ENCODE assay signal across 20 mouse cellular contexts in the genomic region with DNA sequence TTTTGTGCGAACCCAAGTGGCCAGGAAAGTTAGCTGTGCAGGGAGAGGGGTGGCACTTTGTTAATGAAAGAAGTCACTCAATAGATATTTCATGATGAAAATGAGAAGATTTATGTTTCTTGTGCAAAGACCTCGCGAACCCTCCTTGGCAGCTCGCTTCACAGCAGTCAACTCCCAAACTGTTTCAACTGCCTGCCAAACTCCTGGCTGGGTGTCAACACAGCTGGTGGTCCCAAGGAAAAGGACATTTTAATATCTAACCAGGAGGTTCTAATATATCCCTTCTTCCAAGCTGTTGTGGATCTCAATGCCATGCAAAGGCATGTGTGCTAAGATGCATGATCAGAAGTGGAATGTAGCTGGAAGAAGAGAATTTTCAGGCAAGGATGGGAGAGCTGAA. TPM values are rescaled to one million over a fixed set of nuclear protein-coding genes. Genes with fewer than 3 reads are reported as not detected.
DNase-seq lines count a peak whose midpoint lies in the region; ATAC-seq and TF ChIP-seq lines count a peak whose summit lies in the region.
"Had no signal": no experiment of that assay in that cellular context is flagged by ENCODE, and none has a peak within 500 bp of the region (broad histone marks: within the 10 kb centered on the region; RNA-seq: fewer than 3 reads in every experiment).

No protein-coding gene starts in this region.

- H3K9me3 ChIP-seq in limb, embryonic 12.5 days = no peaks in the 10 kb centered on the region
- no peaks in the 10 kb centered on the region for H3K9me3 ChIP-seq in limb, embryonic 10.5 days (replicated peaks)
- H3K9me3 ChIP-seq in limb, embryonic 14.5 days (ENCODE audit: control insufficient read depth, low read length) = no peaks in the 10 kb centered on the region
- H3K9me3 ChIP-seq: heart, embryonic 13.5 days; kidney, embryonic 15.5 days; neural tube, embryonic 13.5 days had no signal

- H3K36me3 ChIP-seq in limb, embryonic 12.5 days = peaks cover 17% of the 10 kb centered on the region
- H3K36me3 ChIP-seq in limb, embryonic 10.5 days = peaks cover 60% of the 10 kb centered on the region
- peaks cover 12% of the 10 kb centered on the region for H3K36me3 ChIP-seq in limb, embryonic 14.5 days (ENCODE audit: control insufficient read depth, insufficient read depth, low read length)
- H3K36me3 ChIP-seq: G1E; heart, embryonic 13.5 days; neural tube, embryonic 13.5 days had no signal

- no peaks in the 10 kb centered on the region for H3K27me3 ChIP-seq in limb, embryonic 12.5 days
- no peaks in the 10 kb centered on the region for H3K27me3 ChIP-seq in limb, embryonic 10.5 days (ENCODE audit: low read depth, poor library complexity, severe bottlenecking)
- no peaks in the 10 kb centered on the region for H3K27me3 ChIP-seq in limb, embryonic 14.5 days (ENCODE audit: control insufficient read depth, insufficient read depth, low read length)
- H3K27me3 ChIP-seq: heart, embryonic 13.5 days; kidney, embryonic 15.5 days; neural tube, embryonic 13.5 days had no signal

- no peak for ATAC-seq in limb, embryonic 12.5 days (ENCODE audit: insufficient number of reproducible peaks, insufficient read depth, low FRiP score, low TSS enrichment, low read depth)
- ATAC-seq in limb, embryonic 14.5 days (ENCODE audit: low FRiP score, low read depth) = no peak
- ATAC-seq: CD4-positive, CD25-positive, alpha-beta regulatory T cell, adult 4 months; forebrain, postnatal 0 days had no signal

- 84% methylated on average over 4 of the region's 4 CpGs for WGBS in limb, embryonic 12.5 days
- 88% methylated on average over 4 of the region's 4 CpGs for WGBS in limb, embryonic 10.5 days
- 62% methylated on average over 4 of the region's 4 CpGs for WGBS in limb, embryonic 14.5 days

- H3K4me1 ChIP-seq in limb, embryonic 12.5 days (replicated peaks) = peaks cover 21% of the 10 kb centered on the region
- peaks cover 8% of the 10 kb centered on the region; the same call in 1 of the 2 replicates for H3K4me1 ChIP-seq in limb, embryonic 10.5 days
- peaks cover 14% of the 10 kb centered on the region; the same call in 1 of the 2 replicates for H3K4me1 ChIP-seq in limb, embryonic 14.5 days (ENCODE audit: control insufficient read depth, insufficient read depth, low read length)
- H3K4me1 ChIP-seq: heart, embryonic 13.5 days had no signal

- TF ChIP-seq POLR2A in limb, embryonic 14.5 days (IDR thresholded peaks at IDR 0.05; ENCODE audit: borderline replicate concordance, extremely low read depth, insufficient read depth, insufficient read length) = no peak

- H3K4me2 ChIP-seq in limb, embryonic 12.5 days = no peak overlapping the region
- no peak overlapping the region for H3K4me2 ChIP-seq in limb, embryonic 14.5 days (replicated peaks; ENCODE audit: low read depth, low read length, severe bottlenecking)
- H3K4me2 ChIP-seq: heart, embryonic 13.5 days; kidney, embryonic 15.5 days; liver, embryonic 11.5 days; midbrain, embryonic 11.5 days; neural tube, embryonic 13.5 days had no signal

- H3K4me3 ChIP-seq in limb, embryonic 12.5 days (replicated peaks) = no peak overlapping the region
- no peak overlapping the region for H3K4me3 ChIP-seq in limb, embryonic 10.5 days
- no peak overlapping the region for H3K4me3 ChIP-seq in limb, embryonic 14.5 days (replicated peaks; ENCODE audit: low read length)
- H3K4me3 ChIP-seq: heart, embryonic 13.5 days; kidney, embryonic 15.5 days; neural tube, embryonic 13.5 days had no signal

- no peak overlapping the region for H3K9ac ChIP-seq in limb, embryonic 12.5 days (replicated peaks)
- no peak overlapping the region for H3K9ac ChIP-seq in limb, embryonic 14.5 days (ENCODE audit: low read depth, low read length, severe bottlenecking)
- H3K9ac ChIP-seq: forebrain, postnatal 0 days; heart, embryonic 13.5 days; kidney, embryonic 15.5 days; neural tube, embryonic 13.5 days had no signal

- 0 out of 2 replicates have a peak overlapping the region, but pooled peaks have one; percentile 4 for H3K27ac ChIP-seq in limb, embryonic 12.5 days
- H3K27ac ChIP-seq in limb, embryonic 10.5 days = no peak overlapping the region
- H3K27ac ChIP-seq in limb, embryonic 14.5 days (replicated peaks; ENCODE audit: low read depth, low read length) = no peak overlapping the region
- H3K27ac ChIP-seq: heart, embryonic 13.5 days; kidney, embryonic 15.5 days; macrophage; neural tube, embryonic 13.5 days; stomach, postnatal 0 days had no signal

- intact Hi-C loops in heart, postnatal 14 days (cut with DNase I) = no loop called here

- peak; percentile 7 for DNase-seq in cerebellum, adult 8-10 months
- no peak for DNase-seq in cerebellum, adult 11-12 months
- peak; percentile 19 to 26 for DNase-seq in heart, postnatal 14 days
- DNase-seq in heart, adult 18-20 months = no peak
- DNase-seq in limb, embryonic 10.5 days (ENCODE audit: low spot score) = no peak
- peak; percentile 8 for DNase-seq in limb, embryonic 14.5 days (ENCODE audit: low spot score)
- DNase-seq in testis, postnatal 14 days (ENCODE audit: low spot score) = no peak
- DNase-seq: adrenal gland, adult 2 months; forebrain, postnatal 0 days; thymus, postnatal 25 days had no signal

RNA-seq across cellular contexts. Expression of a gene that starts 7.5 kb away (rescaled TPM):
- 10 to 100 TPM; 15.8 to 17.5 TPM for total RNA-seq in heart, postnatal 14 days (2021)
- total RNA-seq in heart, adult 18-20 months (2021) = 1 to 10 TPM; 8.7 to 9.3 TPM
- polyA plus RNA-seq in limb, embryonic 12.5 days (2016; fragmentation: Nextera tagmentation; extraction: Ambion mirVana) = 37.0 and 37.5 TPM in 2 replicates
- polyA plus RNA-seq in limb, embryonic 10.5 days (2016; fragmentation: Nextera tagmentation; extraction: Ambion mirVana) = 39.2 and 43.3 TPM in 2 replicates
- 27.4 and 31.1 TPM in 2 replicates for polyA plus RNA-seq in limb, embryonic 14.5 days (2012; rRNA removed)
- 24.8 and 27.7 TPM in 2 replicates for polyA plus RNA-seq in limb, embryonic 14.5 days (2014; fragmentation: Nextera tagmentation; extraction: Ambion mirVana)
- polyA plus RNA-seq: G1E, macrophage had no signal

RNA-seq across cellular contexts. Expression of a gene that starts 45.0 kb away (rescaled TPM):
- 10 to 100 TPM; 44.3 to 46.6 TPM for total RNA-seq in heart, postnatal 14 days (2021)
- total RNA-seq in heart, adult 18-20 months (2021) = 10 to 100 TPM; 42.4 to 45.5 TPM
- 38.6 and 44.5 TPM in 2 replicates for polyA plus RNA-seq in limb, embryonic 12.5 days (2016; fragmentation: Nextera tagmentation; extraction: Ambion mirVana)
- polyA plus RNA-seq in limb, embryonic 10.5 days (2016; fragmentation: Nextera tagmentation; extraction: Ambion mirVana) = 22.4 and 31.1 TPM in 2 replicates
- 39.4 and 39.7 TPM in 2 replicates for polyA plus RNA-seq in limb, embryonic 14.5 days (2012; rRNA removed)
- polyA plus RNA-seq in limb, embryonic 14.5 days (2014; fragmentation: Nextera tagmentation; extraction: Ambion mirVana) = 34.7 and 37.8 TPM in 2 replicates

Comparison
In these comparisons a context has a peak if more than half of its experiments do, and no peak if none do; other contexts are left out.
1. DNase-seq: peak in cerebellum, adult 8-10 months (single experiment), heart, postnatal 14 days (2 of 2) and limb, embryonic 14.5 days (single experiment); none in cerebellum, adult 11-12 months (single experiment), heart, adult 18-20 months (0 of 2), limb, embryonic 10.5 days (single experiment) and testis, postnatal 14 days (single experiment).